Mouse (Mus musculus) left cerebral cortex, postnatal 4 days (tissue): ENCODE measurements around the gene Zfp974. TPM values are rescaled to one million over a fixed set of nuclear protein-coding genes. Genes with fewer than 3 reads are reported as not detected.
"Not testable (repeated sequence)": the region's sequence is repeated elsewhere in the genome, so short reads cannot be mapped to it uniquely, and the experiment has no call there.

Source experiments
- DNase-seq: peaks from one replicate; pipeline ENCODE4 v3.0.0-alpha.2; 2022
- intact Hi-C: fragments of 180-260 bp; cut with DNase I; formaldehyde crosslinking; loops from one replicate; pipeline ENCODE4 v1.15.1; 2025
- total RNA-seq, 2 experiments: library from RNA; stranded (reverse); gene quantifications; 2 replicates each; pipeline ENCODE4 v1.2.3; 2021

The Zfp974 gene
- total RNA-seq: 10 to 100 TPM; 19.6 to 20.8 TPM

DNA sequence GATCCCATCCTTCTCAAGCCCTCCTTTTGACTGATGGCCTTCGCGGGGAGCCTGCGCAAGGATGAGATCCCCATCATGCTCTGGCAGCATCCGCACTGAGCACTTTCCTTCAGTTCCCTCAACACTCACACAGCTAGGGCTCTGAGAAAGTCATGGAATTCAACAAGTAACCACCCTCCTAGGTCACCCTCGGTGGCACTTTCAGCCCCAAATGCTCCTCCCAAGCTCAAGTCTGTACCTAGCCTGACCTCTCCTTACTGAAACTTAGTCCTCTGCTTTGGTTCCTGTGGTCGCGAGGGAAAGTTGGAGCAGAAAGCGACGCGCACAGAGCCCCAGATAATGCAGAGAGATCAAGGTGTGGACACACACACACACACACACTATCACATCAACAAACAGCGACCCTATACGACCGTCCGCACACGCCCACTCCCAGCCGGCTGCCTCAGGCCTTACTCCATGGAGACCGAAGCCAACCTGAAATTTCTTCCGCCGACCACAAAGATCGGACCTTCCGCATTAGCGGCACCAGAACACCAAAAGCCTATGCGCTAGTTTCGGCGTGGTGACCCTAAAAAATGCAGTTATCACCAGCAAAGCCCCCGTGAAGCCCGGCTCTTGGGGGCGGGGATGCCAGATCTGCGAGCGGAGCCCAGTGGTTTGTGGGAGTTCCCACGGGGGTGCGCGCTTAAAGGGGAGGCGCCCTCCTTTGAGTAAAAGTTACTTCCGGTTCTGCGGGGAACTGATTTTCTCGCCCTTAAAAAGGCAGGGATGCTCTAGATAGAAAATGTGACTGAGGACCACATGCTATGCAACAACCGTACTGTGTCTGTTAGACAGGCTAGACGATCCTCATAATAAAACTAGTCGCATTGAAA is at the start of gene Zfp974:
Gene Zfp974 (minus strand): TSS at position 643 of the 878 bp plus-strand sequence.
- intact Hi-C loops: loop anchor here (10.0 kb wide), 1 partner anchor 64 kb away; no protein-coding TSS in a partner anchor
- peak; percentile 79 for DNase-seq

GRCm38 (mm10) chr7:27949451-27949850 is 20.2 kb upstream of the Zfp974 start:
- intact Hi-C loops: not testable (repeated sequence)

GRCm38 (mm10) chr7:27941869-27942268 is 12.6 kb upstream of the Zfp974 start:
- peak; percentile 7 for DNase-seq
- intact Hi-C loops: not testable (repeated sequence)

More at GRCm38 (mm10) chr7:27949451-27949850, 20.2 kb upstream of the Zfp974 start:
- DNase-seq: not testable (repeated sequence)

DNA sequence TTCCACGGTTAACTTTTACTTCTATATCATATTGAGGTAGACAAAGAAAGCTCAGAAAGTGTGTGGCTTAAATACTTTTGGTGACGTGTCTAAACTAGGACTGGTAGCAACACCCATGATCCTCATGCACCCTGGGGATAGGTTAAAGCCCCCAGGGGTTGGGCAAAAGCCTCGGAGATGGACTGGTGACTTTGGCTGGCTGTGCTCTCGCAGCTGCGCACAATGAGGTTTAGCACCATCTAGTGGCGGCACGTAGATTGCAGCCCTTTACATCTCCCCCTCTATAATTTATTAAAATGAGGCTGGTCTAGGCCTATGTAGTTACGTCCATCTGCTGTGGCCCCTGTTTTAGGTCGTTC is 4.5 kb upstream of the Zfp974 start:
- DNase-seq, intact Hi-C loops: not testable (repeated sequence)

GRCm38 (mm10) chr7:27933050-27933799 is 4.0 kb upstream of the Zfp974 start:
- DNase-seq: no peak

DNA sequence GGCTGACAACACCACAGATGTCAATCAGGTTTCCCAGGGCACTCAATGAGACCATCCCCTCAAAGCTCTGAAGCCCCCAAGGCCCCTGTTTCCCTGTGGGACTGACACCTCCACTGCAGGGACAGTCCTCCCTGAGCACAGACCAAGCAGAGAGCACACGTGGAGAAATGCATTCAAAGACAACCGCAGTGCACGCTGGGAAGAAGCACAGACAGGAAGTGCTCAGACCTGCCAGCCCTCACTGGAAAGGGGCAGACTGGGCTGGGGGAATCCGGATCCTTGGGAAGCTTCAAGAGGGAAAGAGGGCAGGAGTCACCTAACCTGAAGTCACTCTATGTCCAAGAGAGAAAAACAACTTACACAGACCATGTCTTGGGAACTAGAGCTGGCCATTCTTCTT is 2.2 kb downstream of the Zfp974 start:
- intact Hi-C loops: loop anchor here (10.0 kb wide), 1 partner anchor 62 kb away; no protein-coding TSS in a partner anchor
- DNase-seq: not testable (repeated sequence)

More at GRCm38 (mm10) chr7:27933050-27933799, 4.0 kb upstream of the Zfp974 start:
- intact Hi-C loops: no loop called here

- intact Hi-C loops, DNase-seq: not testable (repeated sequence)
Measured at GRCm38 (mm10) chr7:27910952-27911351, 18.3 kb downstream of the Zfp974 start.

- intact Hi-C loops: no loop called here
Measured at GRCm38 (mm10) chr7:27905061-27905848, 24.0 kb downstream of the Zfp974 start.

GRCm38 (mm10) chr7:27900601-27901000 is 28.7 kb downstream of the Zfp974 start:
- DNase-seq: no peak
- intact Hi-C loops: no loop called here

More at GRCm38 (mm10) chr7:27905061-27905848, 24.0 kb downstream of the Zfp974 start:
- no peak for DNase-seq

DNA sequence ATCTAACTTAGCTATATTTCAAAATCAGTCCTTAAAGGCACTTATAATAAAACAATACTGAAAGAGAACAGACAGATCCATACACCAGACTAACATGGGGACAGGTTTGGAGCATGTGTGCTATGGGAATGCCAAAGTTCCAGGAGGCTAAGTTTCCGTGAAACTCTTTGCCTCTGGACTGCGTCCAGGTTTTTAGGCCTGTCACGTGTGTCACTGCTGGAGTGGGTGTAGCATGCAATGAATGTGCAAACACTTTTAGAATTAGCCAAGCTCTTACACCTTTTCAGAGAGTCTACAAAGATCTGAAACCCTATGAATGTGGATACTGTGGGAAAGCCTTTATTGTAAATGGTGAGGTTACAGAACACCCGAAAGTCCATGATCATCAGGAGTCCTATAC is 47.5 kb downstream of the Zfp974 start:
- no peak for DNase-seq
- intact Hi-C loops: no loop called here

GRCm38 (mm10) chr7:27862578-27862977 is 66.7 kb downstream of the Zfp974 start:
- intact Hi-C loops: loop anchor here (10.0 kb wide), 1 partner anchor 62 kb away; the partner anchor contains the start of gene Zfp974
- not testable (repeated sequence) for DNase-seq

DNA sequence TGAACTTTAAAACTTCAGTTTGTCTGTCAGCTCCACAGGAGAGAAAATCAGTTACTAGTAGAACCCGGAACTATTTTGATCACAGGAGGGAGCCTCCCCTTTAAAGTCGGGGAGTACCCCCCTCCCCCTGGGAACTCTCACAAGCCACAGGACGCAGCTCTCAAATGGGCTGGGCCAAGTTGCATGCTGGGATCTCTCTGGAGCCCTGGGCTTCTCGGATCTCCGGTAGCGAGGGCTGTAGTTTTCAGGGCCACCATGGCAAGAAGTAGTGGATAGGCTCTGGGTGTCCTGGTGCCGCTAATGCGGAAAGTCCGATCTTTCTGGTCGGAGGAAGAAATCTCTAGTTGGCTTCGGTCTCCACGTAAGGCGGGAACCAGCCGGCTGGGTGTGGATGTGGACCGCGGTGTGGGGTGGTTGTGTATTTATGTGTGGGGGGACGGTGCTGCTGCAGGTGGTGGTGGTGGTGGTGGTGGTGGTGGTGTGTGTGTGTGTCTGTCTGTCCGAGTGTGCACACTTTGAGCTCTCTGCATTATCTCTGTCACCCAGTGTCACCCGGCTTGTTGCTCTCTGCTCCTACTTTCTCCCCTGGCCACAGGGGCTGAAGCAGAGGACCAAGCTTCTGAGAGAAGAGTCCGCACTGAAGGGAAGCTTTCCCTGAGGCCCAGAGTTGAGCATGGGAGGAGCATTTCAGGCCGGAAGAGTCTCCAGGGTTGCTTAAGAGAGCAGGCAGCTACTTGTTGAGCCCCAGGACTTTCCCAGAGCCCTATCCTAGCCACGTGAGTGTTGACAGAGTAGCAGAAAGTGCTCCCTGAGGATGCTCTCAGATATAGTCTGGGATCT is 68.6 kb downstream of the Zfp974 start:
- peak; percentile 43 for DNase-seq
- intact Hi-C loops: loop anchor here (10.0 kb wide), 1 partner anchor 64 kb away; the partner anchor contains the start of gene Zfp974

DNA sequence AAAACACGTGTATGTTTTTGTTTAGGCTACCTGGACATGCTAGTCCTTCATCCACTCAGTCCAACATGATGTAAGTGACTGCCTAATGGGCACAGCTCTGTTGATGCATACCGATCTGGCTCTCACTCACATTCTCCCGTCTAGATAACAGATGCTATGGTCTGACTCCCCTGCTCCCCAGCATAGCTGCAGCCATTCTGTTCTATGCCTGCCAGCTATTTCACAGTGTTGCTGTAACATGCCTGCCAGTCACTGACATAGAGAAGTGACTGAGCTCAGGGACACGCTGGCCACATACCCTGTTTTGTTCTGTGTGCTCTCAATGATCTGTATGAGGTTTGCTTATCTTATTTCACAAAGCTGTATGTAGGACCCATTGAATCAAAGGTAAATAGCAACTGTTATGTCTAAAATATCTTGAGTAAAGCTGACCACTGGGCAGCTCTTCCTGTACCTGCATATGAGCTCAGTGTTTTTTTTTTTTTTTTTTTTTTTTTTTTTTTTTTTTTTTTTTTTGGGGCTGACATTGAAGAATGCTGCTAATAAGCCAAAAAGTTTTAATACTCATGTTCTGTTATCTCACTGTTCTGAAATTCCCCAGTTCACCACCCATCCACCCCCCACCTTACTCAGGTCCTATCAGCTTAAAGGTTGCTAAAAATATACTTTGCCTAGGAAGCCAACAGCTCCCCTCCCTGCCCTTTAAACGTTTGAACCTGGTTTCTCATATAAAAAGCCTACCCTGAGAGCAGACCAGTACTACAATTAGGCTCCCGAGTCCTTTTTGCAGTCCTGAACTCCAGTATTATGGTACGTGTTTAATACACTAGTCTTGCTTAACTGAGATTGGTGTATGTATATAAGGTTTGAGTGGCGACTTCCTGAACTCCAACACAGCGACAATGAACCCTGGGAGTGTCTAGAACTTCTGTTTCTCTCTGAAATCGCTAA is 69.7 kb downstream of the Zfp974 start:
- intact Hi-C loops: loop anchor here (10.0 kb wide), 1 partner anchor 65 kb away; the partner anchor contains the start of gene Zfp974
- DNase-seq: peak; percentile 18

Other genes with a start within 250 kb of the Zfp974 start
- gene Zfp607b, start 240.1 kb downstream of the Zfp974 start, total RNA-seq: 10 to 100 TPM; 10.1 to 11.4 TPM
- 10 to 100 TPM; 55.0 to 65.2 TPM for gene Zfp60, start 198.1 kb downstream of the Zfp974 start, total RNA-seq
- gene Zfp626, start 122.3 kb downstream of the Zfp974 start, total RNA-seq: 1 to 10 TPM; 8.2 to 9.2 TPM
- gene Zfp59, start 90.9 kb downstream of the Zfp974 start, total RNA-seq: 1 to 10 TPM; 5.8 to 6.2 TPM
- 1 to 10 TPM; 3.6 to 4.0 TPM for gene Zfp607a, start 71.9 kb downstream of the Zfp974 start, total RNA-seq
- gene Zfp780b, start 49.7 kb upstream of the Zfp974 start, total RNA-seq: 10 to 100 TPM; 27.8 to 28.5 TPM
- gene Zfp850, start 84.7 kb upstream of the Zfp974 start, total RNA-seq: 1 to 10 TPM; 8.7 to 8.9 TPM
- 100 to 1,000 TPM; 139 to 142 TPM for gene Psmc4, start 120.6 kb upstream of the Zfp974 start, total RNA-seq
- under 1 TPM in 1 of 2 experiments, not detected in 1; 0.10 TPM for gene Fcgbp, start 141.8 kb upstream of the Zfp974 start, total RNA-seq
- not detected for gene 9530053A07Rik, start 200.0 kb upstream of the Zfp974 start, total RNA-seq
- gene Fbl, start 240.2 kb upstream of the Zfp974 start, total RNA-seq: 100 to 1,000 TPM; 113 to 121 TPM